Mouse (Mus musculus) cerebellum, postnatal 14 days (tissue): ENCODE results near the gene Arl5c.

ENCODE experiments used
- DNase-seq, 2 experiments: peaks; one replicate each; pipeline ENCODE4 v3.0.0; 2021; ENCODE audit warnings: mixed read lengths in 2 of 2

The Arl5c gene

GRCm38 (mm10) chr11:97995564-97996288, at the start of gene Arl5c:
Gene Arl5c, minus strand, starts transcription at chr11:97996181.
- DNase-seq, result peak in 1 of 2 experiments; percentile 30

- peak in 1 of 2 experiments; percentile 48 for DNase-seq
These were observed 49.6 kb upstream of the Arl5c start for GRCm38 (mm10) chr11:98045596-98045995.

- DNase-seq, result peak; percentile 56 to 62
These were observed 48.1 kb upstream of the Arl5c start for GRCm38 (mm10) chr11:98044074-98044473.

GRCm38 (mm10) chr11:98042741-98043140, 46.8 kb upstream of the Arl5c start:
- DNase-seq, result peak in 1 of 2 experiments; percentile 34

- no peak for DNase-seq
These were observed 45.0 kb upstream of the Arl5c start for GRCm38 (mm10) chr11:98040975-98041374.

- DNase-seq, result peak; percentile 56 to 74
These were observed 41.9 kb upstream of the Arl5c start for GRCm38 (mm10) chr11:98037871-98038270.

- DNase-seq, result peak; percentile 81 to 88
These were observed 40.0 kb upstream of the Arl5c start for GRCm38 (mm10) chr11:98035977-98036377.

GRCm38 (mm10) chr11:98034840-98035239, 38.9 kb upstream of the Arl5c start:
- DNase-seq, result peak; percentile 54 to 67

- no peak for DNase-seq
These were observed 38.1 kb upstream of the Arl5c start for GRCm38 (mm10) chr11:98034061-98034460.

- DNase-seq, result peak; percentile 90 to 94
These were observed 35.4 kb upstream of the Arl5c start for GRCm38 (mm10) chr11:98031443-98031770.

GRCm38 (mm10) chr11:98030701-98031442, 34.9 kb upstream of the Arl5c start:
- no peak for DNase-seq

- no peak for DNase-seq
These were observed 31.8 kb upstream of the Arl5c start for GRCm38 (mm10) chr11:98027785-98028184.

- no peak for DNase-seq
These were observed 31.3 kb upstream of the Arl5c start for GRCm38 (mm10) chr11:98027297-98027688.

GRCm38 (mm10) chr11:98026570-98027296, 30.8 kb upstream of the Arl5c start, which contains the start of gene Rpl19:
Gene Rpl19, plus strand, starts transcription at chr11:98026710.
- DNase-seq, result peak; percentile 97

GRCm38 (mm10) chr11:98026248-98026569, 30.2 kb upstream of the Arl5c start:
- no peak for DNase-seq

- DNase-seq, result no peak
These were observed 28.5 kb upstream of the Arl5c start for GRCm38 (mm10) chr11:98024516-98024915.

- peak; percentile 81 to 83 for DNase-seq
These were observed 26.8 kb upstream of the Arl5c start, which contains the start of gene Cacnb1 for GRCm38 (mm10) chr11:98022555-98023371. Gene Cacnb1, minus strand, starts transcription at chr11:98023034.

- DNase-seq, result no peak
These were observed 26.2 kb upstream of the Arl5c start for GRCm38 (mm10) chr11:98022253-98022554.

- DNase-seq, result peak; percentile 66 to 73
These were observed 25.7 kb upstream of the Arl5c start for GRCm38 (mm10) chr11:98021565-98022252.

GRCm38 (mm10) chr11:98021118-98021517, 25.1 kb upstream of the Arl5c start:
- no peak for DNase-seq

GRCm38 (mm10) chr11:98020710-98021109, 24.7 kb upstream of the Arl5c start:
- peak in 1 of 2 experiments; percentile 68 for DNase-seq
